Mouse (Mus musculus) lung, postnatal 10 days (tissue): ENCODE measurements at regions not wholly inside any gene's neighbourhood (a gene's known extent, or its start where the extent isn't known, plus 50 kb on each side); places are given as distances from the start of the nearest gene placed in this dataset.
A peak's percentile ranks its signal among the peaks of the same experiment; 100 is the strongest.

Experiments
- DNase-seq: peaks from one replicate; pipeline ENCODE4 v3.0.0; 2021

DNA sequence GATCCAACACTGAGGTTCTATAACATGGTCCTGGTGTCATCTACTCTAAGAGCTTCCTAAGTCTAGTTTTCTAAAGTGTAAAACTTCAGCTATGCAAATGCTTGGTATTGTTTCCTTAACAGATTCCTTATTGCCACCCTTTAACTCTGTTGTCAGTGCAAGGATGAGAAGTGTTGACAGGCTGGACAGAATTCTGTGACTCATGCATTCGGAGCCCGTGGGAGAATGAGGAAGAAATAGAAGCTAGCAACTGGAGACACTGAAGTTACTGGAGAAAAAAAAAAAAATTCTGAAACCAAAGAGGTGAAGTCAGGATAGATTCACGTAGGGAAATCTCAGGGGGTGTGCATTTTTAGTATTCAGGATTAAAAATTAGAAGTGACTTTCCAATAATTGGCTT is 128.6 kb upstream of the Pum3 start:
- no peak for DNase-seq

DNA sequence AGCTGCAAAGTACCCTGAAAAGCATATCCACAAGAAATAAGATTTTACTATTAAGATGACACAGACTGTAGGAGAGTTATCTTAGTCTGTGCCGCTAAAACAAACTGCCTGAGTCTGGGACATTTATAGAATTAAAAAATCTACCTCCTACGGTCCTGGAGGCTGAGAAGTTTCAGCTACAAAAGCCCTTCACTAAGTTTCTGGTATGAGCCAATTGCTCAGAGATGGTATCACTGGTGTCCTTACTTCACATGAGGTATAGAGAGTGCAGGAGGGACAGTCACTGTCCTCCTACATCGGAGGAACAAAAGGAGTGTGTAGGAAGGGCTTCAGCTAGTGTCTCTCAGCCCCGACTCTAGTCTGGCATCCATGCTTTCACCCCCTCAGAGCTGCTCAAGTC is 127.1 kb upstream of the Pum3 start:
- DNase-seq, result no peak

DNA sequence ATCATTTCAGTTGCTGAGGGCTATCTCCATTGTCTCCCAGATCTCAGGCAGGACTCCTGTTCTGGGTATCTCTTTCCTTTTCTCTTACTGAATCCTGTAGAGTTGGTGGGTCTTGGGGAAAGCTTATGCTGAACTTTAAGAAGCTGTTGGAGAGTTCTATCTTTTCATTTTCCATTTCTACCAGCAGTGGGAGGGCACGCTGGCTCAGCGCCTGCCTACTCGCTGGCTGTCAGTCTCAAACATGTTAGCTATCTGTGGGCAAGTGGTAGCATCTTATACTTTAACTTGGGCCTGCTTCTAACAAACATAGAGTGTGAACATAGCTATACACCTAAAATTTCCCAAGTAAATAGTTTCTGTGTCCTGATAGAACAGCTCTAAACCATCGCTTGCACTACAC is 125.2 kb upstream of the Pum3 start:
- DNase-seq, result no peak

DNA sequence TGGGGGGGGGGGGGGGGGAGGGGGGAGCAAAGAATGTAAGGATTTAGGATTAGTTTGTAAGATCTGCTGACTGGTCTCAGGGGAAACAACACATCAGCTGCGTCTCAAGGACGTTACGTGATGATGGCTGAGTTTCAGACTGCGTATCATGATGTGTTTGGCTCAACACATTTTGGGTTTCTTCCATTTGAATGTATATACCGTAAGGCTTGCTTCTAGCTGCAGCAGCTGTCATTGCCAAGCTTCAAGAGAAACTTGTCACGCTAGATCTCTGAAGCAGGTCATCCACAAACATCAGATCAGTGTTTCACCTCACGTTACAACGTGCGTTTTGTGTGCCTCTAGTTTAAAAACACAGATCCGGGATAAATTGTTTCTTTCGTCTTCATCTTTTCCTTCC is 123.6 kb upstream of the Pum3 start:
- DNase-seq, result no peak

DNA sequence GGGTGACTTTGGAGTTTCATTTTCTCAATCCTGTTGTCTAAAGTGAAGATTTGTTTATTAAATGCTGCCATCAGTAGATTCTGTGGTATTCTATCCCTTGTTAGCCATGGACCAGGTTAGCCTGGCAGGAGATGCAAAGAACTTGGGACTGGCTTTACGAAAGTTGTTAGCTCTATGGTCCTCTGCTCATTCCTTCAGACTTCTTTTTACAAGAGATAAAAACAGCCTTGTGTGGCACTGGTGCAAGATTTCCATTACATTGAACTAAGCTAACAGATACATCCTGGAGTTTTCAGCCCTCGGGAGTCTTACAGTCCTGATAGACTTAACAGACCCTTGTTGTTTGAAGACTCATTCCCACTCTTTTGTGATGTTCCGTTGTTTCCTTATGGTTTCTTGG is 108.1 kb upstream of the Pum3 start:
- DNase-seq, result no peak

DNA sequence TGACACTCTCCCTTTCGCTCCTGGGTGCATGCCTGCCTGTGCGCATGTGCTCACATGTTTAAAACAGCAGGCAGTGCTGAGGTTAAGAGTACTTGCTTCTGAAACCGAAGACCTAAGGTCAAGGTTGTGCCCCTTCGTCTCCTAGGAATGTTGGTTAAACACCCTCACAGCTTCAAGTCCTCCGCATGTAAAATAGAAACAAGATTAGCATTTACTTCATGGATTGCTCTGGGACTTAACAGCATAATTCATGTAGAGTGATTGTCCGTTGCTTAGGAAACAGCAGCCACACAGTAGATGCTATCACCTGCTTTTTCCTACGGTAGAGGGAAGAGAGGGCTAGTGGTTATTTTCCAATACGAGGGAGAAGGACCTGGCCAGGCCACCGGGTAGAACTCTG is 107.4 kb upstream of the Pum3 start:
- DNase-seq, result no peak

DNA sequence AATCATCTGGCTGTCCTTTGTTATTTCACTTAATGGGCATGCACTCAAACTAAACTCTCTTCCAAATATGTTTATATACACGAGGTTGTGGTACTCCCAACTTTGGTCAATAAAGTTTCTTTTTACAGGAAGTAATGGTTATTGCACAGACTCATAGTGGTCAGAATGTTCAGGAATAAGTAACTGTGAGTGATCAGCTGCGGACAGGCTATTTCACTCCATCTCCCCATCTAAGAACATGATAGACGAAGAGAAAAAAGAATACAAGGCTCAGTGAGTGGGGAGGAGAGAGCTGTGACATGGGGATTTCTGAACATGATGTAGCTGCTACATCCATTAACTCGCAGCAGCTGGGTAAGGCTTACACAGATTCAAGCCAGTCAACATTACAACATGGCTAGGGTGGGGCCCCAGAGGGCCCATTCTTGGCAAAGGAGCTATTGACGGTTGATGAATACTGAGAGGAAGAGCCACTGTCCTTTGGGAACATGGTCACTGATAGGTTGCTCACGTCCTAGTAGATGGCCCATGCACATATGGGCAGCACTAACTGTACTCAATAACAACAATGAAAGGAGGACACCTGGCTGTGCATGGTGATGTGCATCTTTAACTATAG is 98.4 kb upstream of the Pum3 start:
- peak; percentile 12 for DNase-seq

DNA sequence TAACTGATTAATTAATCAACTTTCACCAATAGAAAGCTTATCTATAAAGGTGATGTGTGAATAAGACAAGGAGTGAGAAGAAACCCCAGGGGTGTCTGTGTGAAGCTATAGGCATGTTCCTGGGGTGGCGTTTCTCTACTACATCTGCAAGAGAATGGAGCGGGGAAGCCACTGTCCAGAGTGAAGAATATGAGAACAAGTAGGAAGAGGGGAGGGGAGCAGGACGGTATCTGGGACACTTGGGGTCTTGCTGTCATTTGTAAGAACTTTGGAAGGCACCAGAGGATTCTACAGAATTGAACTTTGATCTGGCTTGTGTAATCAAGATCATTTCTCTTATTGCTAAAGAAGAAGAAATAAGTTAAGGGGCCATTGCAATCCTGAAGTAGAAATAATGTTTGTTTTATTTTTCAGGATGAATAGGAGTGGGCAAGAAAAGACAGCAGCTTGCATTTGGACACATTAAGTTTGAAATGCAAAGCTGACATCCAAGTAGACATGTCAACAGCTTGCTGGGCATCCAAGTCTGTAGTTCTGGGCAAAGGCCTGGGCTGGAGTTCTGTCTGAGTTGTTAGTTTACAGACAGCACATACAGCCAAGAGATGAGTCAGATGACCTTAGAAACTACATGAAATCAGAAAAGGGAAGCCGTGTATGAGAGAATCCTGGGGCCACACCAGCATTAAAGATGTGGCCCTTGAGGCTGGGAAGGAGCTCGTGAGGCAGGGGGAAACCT is 89.9 kb upstream of the Pum3 start:
- peak; percentile 18 for DNase-seq

DNA sequence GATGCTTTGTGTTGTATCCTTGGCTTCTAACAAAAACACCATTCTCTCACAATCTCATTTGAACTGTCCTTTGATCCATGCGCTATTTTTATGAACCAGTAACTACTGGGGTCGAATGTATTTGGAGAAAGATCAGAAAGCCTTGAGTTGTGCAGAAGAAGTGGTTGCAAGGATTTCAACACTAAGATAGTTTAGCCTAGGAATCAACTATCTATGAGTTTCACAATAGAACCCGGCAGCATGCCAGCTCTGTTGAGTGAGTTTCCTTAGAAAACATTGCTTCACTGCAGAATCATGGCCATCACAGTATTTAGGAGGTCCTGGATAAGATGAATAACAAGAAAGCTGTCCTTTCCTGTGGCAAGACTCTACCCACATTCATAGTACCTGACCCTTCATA is 84.6 kb upstream of the Pum3 start:
- DNase-seq, result peak; percentile 83

DNA sequence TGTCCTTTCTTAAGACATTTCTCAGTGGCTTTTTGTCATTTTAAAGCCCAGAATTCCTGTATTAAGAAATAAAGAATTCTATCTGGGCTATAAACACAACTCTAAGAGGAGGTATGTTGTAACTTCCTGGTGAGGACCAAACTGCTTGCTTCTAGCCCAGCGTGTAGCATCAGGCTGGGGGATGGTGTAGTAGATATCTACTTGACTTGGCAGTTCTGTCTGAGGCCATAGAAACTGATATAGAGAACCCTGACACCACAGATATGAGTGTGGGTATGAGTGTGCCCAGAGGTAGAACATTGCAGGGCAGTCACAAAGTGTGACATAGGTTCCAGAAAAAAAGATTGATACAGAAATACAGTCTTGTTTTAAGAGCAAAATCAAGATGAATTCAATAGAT is 83.9 kb upstream of the Pum3 start:
- no peak for DNase-seq

DNA sequence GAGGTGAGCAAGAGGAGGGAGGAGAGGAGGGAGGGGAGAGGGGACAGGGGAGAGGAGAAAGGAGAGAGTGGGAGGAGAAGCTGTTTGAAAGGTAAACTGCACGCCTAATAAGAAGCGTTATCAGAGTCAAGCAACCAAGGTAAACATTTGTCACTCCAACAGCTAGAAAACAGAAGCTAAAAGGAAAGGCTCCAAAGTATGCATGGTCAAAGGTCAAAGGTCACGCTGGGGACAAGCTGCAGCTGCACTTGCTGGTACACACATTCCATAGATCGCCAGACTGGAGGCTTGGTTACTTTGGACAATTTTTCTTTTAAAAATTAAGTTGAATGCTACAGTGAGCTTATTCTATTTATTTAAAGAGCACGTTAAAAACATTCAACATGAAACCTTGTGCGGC is 81.7 kb upstream of the Pum3 start:
- DNase-seq, result no peak

DNA sequence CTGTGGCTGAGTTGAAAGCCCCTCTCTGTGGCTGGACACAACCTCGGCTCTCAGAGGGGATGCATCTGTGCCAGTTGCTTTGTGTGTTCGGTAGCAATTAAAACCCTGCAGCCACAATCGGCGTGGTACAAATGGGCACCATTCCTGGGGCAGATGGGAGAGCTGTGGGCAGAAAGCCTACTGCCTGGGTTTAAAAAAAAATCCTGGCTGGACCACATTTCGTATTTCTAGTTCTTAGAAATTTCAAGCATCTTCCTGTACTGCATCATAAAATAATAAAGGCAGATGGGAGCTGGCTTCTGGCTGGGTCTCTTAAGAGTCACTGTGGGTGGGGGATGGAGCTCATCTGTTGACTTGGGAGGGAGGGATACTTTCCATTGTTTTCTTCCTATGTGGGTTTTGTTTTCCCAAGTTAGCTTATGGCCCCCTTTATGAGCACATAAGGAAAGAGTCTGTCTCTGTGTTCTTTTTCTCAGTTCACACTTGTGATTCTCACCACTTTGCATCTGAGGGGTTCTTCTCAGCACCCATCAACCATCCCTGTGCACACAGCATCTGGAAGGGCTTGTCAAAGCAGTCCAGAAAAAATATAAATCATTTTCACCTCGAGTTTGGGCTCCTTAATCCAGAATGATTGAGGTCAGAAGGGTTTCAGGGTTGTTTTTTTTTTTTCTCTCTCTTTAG is 80.5 kb upstream of the Pum3 start:
- no peak for DNase-seq

DNA sequence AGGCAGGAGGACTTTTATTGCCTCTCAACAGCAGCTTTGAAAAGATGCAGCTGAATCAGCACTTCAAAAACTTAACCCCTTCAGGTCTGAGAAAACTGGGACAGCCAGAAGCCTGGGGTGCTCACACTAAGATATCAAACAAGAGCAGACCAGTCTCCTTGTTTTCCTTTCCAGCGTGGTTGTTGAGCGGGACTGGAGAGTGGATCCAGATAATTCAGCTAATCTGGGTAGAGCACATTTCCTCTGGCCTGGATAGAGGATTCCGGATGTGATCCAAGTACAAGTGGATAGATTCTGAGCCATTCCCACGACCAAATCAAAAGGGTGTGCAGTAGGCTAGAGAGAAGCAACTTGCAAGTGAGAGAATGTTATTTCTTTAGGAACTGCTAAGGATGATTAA is 68.7 kb upstream of the Pum3 start:
- DNase-seq, result no peak

DNA sequence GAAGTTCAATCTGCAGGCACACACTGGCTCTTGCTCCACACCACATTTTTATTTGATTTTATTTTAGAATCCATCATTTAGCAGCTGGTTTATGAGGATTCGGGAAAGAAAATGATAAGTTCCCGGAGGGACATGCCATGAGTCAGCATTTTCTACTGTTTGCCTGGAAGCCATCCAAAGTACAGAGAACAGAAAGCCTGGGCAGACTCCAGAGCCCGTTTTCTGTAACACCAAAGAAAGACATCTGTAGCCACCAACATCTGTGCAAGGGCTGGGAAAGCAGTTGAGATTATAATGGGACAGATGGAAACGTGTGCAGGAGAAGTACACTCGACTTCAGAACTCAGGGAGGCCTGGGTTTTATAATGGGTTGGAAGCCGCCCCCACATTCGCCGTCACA is 62.8 kb upstream of the Pum3 start:
- peak; percentile 59 for DNase-seq

DNA sequence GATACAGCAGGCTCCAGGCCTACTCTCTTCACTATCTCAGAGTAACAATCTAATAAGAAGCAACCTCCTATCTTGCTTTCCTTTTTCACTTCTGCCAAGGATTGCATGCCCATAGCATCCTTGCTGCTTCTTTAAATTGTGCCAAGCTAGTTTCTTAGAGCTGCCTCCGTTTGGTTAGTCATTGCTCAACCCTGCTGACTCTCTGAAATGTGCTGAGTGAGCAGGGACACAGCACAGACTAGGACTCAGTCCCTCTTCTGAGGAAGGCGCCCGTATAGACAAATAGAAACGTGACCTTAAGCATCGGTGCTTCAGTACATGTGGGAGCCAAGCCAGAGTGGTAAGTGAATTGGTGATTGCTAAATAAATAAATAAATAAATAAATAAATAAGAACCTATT is 62.2 kb upstream of the Pum3 start:
- no peak for DNase-seq

DNA sequence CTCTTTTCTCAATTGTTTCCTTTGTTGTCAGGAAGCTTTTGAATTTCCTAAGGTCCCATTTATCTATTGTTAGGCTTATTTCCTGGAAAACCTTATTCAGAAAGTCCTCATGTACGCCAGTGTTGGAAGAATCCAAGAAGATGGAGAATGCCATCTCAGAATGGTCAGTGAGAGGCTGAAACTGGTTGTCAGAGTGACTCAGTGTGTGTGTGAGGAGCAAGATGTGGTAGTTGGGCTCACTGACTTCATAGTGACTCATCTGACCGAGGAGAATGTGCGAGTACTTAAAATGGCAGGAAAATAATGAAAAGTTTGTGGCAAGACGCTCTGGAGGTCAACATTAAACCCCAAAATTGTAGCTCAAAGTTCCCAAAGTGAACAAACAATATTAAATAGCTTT is 59.4 kb upstream of the Pum3 start:
- no peak for DNase-seq
